Mouse (Mus musculus) limb, embryonic 11.5 days (tissue): Measurements from ENCODE around the gene Gpalpp1. TPM values are rescaled to one million over a fixed set of nuclear protein-coding genes. Genes with fewer than 3 reads are reported as not detected.

ENCODE experiments used
- ATAC-seq: fragments of 200-750 bp; cut with Nextera tagmentation; 2 replicates; pipeline ENCODE4 v1.8.0; 2017; ENCODE audit warnings: low read depth; ENCODE audit not compliant: insufficient number of reproducible peaks, low FRiP score, low TSS enrichment
- DNase-seq: peaks from one replicate; pipeline ENCODE4 v3.0.0-alpha.2; 2015; ENCODE audit warnings: low spot score
- H3K27ac ChIP-seq: fragments of 300-500 bp; sonication (generic); replicated peaks from 2 replicates; pipeline ENCODE4 v1.5.1; 2014; ENCODE audit warnings: low read depth, mild to moderate bottlenecking, low read length
- H3K27me3 ChIP-seq: fragments of 300-500 bp; sonication (generic); 2 replicates; pipeline ENCODE4 v1.6.1; 2014; ENCODE audit warnings: mild to moderate bottlenecking, low read length, mixed read lengths; ENCODE audit not compliant: control insufficient read depth, insufficient read depth
- H3K36me3 ChIP-seq: fragments of 300-500 bp; sonication (generic); 2 replicates; pipeline ENCODE4 v1.6.1; 2014; ENCODE audit warnings: mild to moderate bottlenecking, low read length, moderate library complexity, mixed read lengths; ENCODE audit not compliant: control insufficient read depth, insufficient read depth
- H3K4me1 ChIP-seq: fragments of 300-500 bp; sonication (generic); 2 replicates; pipeline ENCODE4 v1.6.1; 2014; ENCODE audit warnings: low read length, mixed read lengths; ENCODE audit not compliant: control insufficient read depth, insufficient read depth
- H3K4me2 ChIP-seq: fragments of 300-500 bp; sonication (generic); 2 replicates; pipeline ENCODE4 v1.6.1; 2014; ENCODE audit warnings: low read depth, mild to moderate bottlenecking, moderate library complexity; ENCODE audit not compliant: severe bottlenecking
- H3K4me3 ChIP-seq: fragments of 300-500 bp; sonication (generic); 2 replicates; pipeline ENCODE4 v1.5.1; 2014; ENCODE audit warnings: low read depth, low read length
- H3K9ac ChIP-seq: fragments of 300-500 bp; sonication (generic); 2 replicates; pipeline ENCODE4 v1.6.1; 2014; ENCODE audit warnings: mild to moderate bottlenecking, low read length
- H3K9me3 ChIP-seq: fragments of 300-500 bp; sonication (generic); 2 replicates; pipeline ENCODE4 v1.6.1; 2016; ENCODE audit warnings: low read length; ENCODE audit not compliant: control insufficient read depth
- WGBS: fragments of 180-500 bp; shearing (Covaris S2); extraction: QIAGEN DNeasy Blood & Tissue Kit; methylation state at CpG from one replicate; pipeline ENCODE4 v1.1.7; 2014; 5-methylcytosine and 5-hydroxymethylcytosine counted together
- polyA plus RNA-seq: library from polyadenylated mRNA; unstranded; fragments of >200 nt; fragmentation: Nextera tagmentation; extraction: Ambion mirVana; gene quantifications from 2 replicates; pipeline ENCODE4 v1.2.1, GENCODE M21; 2014

Gpalpp1 gene
- polyA plus RNA-seq, 1 experiment from 2014 or later: 15.0 TPM

- no peaks in the 10 kb centered on the region for H3K27me3 ChIP-seq
- no peaks in the 10 kb centered on the region for H3K4me1 ChIP-seq
- no peaks in the 10 kb centered on the region for H3K9me3 ChIP-seq
- 87% methylated on average over 13 of the region's 13 CpGs for WGBS
- no peak for ATAC-seq
- no peak overlapping the region for H3K9ac ChIP-seq
- no peaks in the 10 kb centered on the region for H3K36me3 ChIP-seq
- no peak for DNase-seq
- no peak overlapping the region for H3K27ac ChIP-seq
- no peak overlapping the region for H3K4me3 ChIP-seq
- H3K4me2 ChIP-seq: no peak overlapping the region
These were observed 28.4 kb downstream of the Gpalpp1 start for GRCm38 (mm10) chr14:76082086-76082636.

- no peaks in the 10 kb centered on the region for H3K9me3 ChIP-seq
- DNase-seq (peak; percentile 35), ATAC-seq (no peak)
- no peaks in the 10 kb centered on the region for H3K27me3 ChIP-seq
- no peak overlapping the region for H3K4me2 ChIP-seq
- H3K9ac ChIP-seq: no peak overlapping the region
- WGBS: 62% methylated on average over 11 of the region's 11 CpGs
- H3K27ac ChIP-seq: no peak overlapping the region
- no peaks in the 10 kb centered on the region for H3K36me3 ChIP-seq
- H3K4me3 ChIP-seq: no peak overlapping the region
- no peaks in the 10 kb centered on the region for H3K4me1 ChIP-seq
These were observed 29.1 kb downstream of the Gpalpp1 start for GRCm38 (mm10) chr14:76081451-76081850.

GRCm38 (mm10) chr14:76077088-76077491, 33.5 kb downstream of the Gpalpp1 start:
- WGBS: 52% methylated on average over 9 of the region's 9 CpGs
- ATAC-seq: peak; percentile 47; the same call in 1 of the 2 replicates

DNA sequence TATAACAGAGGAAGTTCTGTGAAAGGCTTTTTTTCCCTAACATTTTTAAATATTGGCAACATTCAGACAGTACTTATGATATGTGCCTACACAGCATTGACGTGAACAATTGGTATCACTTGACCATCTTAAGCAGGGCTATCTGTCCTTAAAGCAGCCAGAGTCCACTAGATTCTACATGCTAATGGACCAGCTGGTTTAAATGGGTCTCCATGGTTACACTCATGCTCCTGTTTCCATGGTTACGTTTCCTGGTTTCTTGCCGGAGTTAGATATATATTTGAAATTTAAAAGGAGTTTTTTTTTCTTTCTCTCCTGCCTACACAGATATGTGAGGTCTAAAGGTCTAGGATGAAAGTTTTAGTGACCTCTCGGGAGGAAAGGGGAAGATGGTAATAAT, 34.0 kb downstream of the Gpalpp1 start:
- Histone ChIP-seq H3K9ac (no peak overlapping the region), H3K4me3 (no peak overlapping the region), H3K27ac (no peak overlapping the region), H3K4me1 (no peaks in the 10 kb centered on the region), H3K4me2 (no peak overlapping the region), H3K36me3 (no peaks in the 10 kb centered on the region), H3K27me3 (no peaks in the 10 kb centered on the region), H3K9me3 (no peaks in the 10 kb centered on the region)
- ATAC-seq: no peak
- 76% methylated on average over 4 of the region's 4 CpGs for WGBS
- DNase-seq: no peak

More at GRCm38 (mm10) chr14:76077088-76077491, 33.5 kb downstream of the Gpalpp1 start:
- Histone ChIP-seq H3K36me3 (no peaks in the 10 kb centered on the region), H3K9me3 (no peaks in the 10 kb centered on the region), H3K4me3 (no peak overlapping the region), H3K27me3 (no peaks in the 10 kb centered on the region), H3K4me1 (no peaks in the 10 kb centered on the region), H3K27ac (no peak overlapping the region), H3K4me2 (no peak overlapping the region), H3K9ac (no peak overlapping the region)
- peak; percentile 73 for DNase-seq

GRCm38 (mm10) chr14:76075721-76076120, 34.8 kb downstream of the Gpalpp1 start:
- Histone ChIP-seq H3K9me3 (no peaks in the 10 kb centered on the region), H3K9ac (no peak overlapping the region)

GRCm38 (mm10) chr14:76074206-76074605, 36.4 kb downstream of the Gpalpp1 start:
- Histone ChIP-seq H3K4me3 (no peak overlapping the region), H3K27me3 (no peaks in the 10 kb centered on the region), H3K4me1 (no peaks in the 10 kb centered on the region; the same call in 1 of the 2 replicates), H3K9me3 (no peaks in the 10 kb centered on the region), H3K4me2 (no peak overlapping the region), H3K9ac (no peak overlapping the region), H3K36me3 (no peaks in the 10 kb centered on the region), H3K27ac (no peak overlapping the region)
- WGBS: 81% methylated on average over 1 of the region's 1 CpGs
- ATAC-seq: no peak
- DNase-seq: no peak

More at GRCm38 (mm10) chr14:76075721-76076120, 34.8 kb downstream of the Gpalpp1 start:
- H3K4me3 ChIP-seq: no peak overlapping the region
- no peaks in the 10 kb centered on the region for H3K27me3 ChIP-seq
- no peak for DNase-seq
- ATAC-seq: no peak
- no peak overlapping the region for H3K4me2 ChIP-seq
- 49% methylated on average over 4 of the region's 4 CpGs for WGBS
- H3K4me1 ChIP-seq: no peaks in the 10 kb centered on the region
- no peak overlapping the region for H3K27ac ChIP-seq
- H3K36me3 ChIP-seq: no peaks in the 10 kb centered on the region

- Histone ChIP-seq H3K4me3 (no peak overlapping the region), H3K9me3 (no peaks in the 10 kb centered on the region), H3K36me3 (no peaks in the 10 kb centered on the region), H3K4me1 (no peaks in the 10 kb centered on the region; the same call in 1 of the 2 replicates), H3K4me2 (no peak overlapping the region), H3K9ac (no peak overlapping the region), H3K27me3 (no peaks in the 10 kb centered on the region), H3K27ac (no peak overlapping the region)
- ATAC-seq (no peak), DNase-seq (no peak)
- WGBS: 81% methylated on average over 2 of the region's 2 CpGs
These were observed 37.9 kb downstream of the Gpalpp1 start for GRCm38 (mm10) chr14:76072626-76073025.

DNA sequence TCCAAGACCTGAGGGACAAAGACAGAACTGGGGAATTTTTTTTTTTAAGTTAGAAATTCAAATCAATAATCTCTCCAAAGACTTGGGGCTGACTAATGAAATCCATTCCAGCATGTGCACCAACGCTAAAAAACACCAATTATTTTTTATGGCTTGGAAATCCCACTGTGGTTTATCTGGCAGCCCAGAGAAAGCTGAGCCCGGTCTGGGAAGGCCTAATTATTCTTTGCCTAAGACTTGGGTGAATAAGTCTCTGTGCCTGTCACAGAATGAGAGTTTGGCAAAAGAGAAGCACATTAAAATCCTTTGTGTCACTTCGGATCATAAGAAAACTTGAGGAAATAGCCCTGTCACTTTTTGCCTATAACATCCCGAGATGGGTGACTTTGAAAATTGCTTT, 41.3 kb downstream of the Gpalpp1 start:
- H3K4me2 ChIP-seq: no peak overlapping the region
- H3K9ac ChIP-seq: no peak overlapping the region
- peak; percentile 46 for DNase-seq
- 0 out of 2 replicates have a peak, but pooled peaks have one; percentile 49 for ATAC-seq
- H3K27me3 ChIP-seq: no peaks in the 10 kb centered on the region
- H3K4me3 ChIP-seq: no peak overlapping the region
- 23% methylated on average over 4 of the region's 4 CpGs for WGBS
- no peaks in the 10 kb centered on the region for H3K9me3 ChIP-seq
- H3K36me3 ChIP-seq: no peaks in the 10 kb centered on the region
- no peaks in the 10 kb centered on the region; the same call in 1 of the 2 replicates for H3K4me1 ChIP-seq
- H3K27ac ChIP-seq: no peak overlapping the region

DNA sequence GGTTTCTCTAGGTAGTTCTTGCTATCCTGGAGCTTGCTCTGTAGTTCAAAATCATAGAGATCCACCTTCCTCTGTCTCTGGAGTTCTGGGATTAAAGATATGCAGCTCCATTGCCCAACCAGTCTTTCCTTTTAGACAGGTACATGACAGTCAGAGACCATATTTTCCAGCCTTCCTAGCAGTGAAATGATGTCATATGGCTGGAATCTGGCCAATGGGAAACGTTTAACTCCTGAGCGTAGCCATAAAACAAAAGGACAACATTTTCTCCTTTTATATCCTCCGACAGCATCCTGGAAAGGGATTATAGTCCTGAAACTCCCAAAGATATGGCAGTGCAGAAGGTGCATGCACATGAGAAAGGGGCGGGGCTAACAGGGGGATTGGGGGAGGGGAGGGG, 42.3 kb downstream of the Gpalpp1 start:
- Histone ChIP-seq H3K9ac (no peak overlapping the region), H3K4me3 (no peak overlapping the region), H3K4me1 (no peaks in the 10 kb centered on the region; the same call in 1 of the 2 replicates), H3K27me3 (no peaks in the 10 kb centered on the region), H3K27ac (no peak overlapping the region), H3K9me3 (no peaks in the 10 kb centered on the region), H3K4me2 (no peak overlapping the region), H3K36me3 (no peaks in the 10 kb centered on the region)
- ATAC-seq (no peak), DNase-seq (no peak)
- WGBS: 79% methylated on average over 4 of the region's 4 CpGs
